Mouse (Mus musculus): ENCODE data around the gene Nat14. TPM values are rescaled to one million over a fixed set of nuclear protein-coding genes. Genes with fewer than 3 reads are reported as not detected.

The Nat14 gene
- polyA plus RNA-seq, 1 experiment from 2014 or later, result 15.1 TPM

DNA sequence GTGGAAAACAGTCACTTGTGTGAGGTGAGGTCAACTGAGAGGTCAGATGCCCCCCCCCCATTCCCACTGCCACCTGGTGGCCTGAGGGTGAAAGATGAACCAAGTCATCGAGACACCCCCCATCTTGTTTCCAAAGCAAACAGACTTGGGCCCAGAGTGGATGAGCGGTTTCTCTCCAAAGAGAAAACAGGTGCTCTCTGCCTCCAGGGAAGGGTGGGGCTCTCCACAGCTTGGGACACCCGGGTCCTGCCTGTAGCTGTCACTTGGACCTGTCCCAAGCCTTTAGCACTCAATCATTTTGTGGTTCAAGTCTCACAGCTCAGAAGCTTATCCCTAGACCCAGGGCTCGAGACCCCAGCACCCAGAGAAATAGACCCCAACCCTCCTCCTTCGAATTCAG, 41.7 kb downstream of the Nat14 start:
- no peak overlapping the region for H3K4me2 ChIP-seq (replicated peaks)
- no peak overlapping the region for H3K9ac ChIP-seq (replicated peaks)
- H3K27me3 ChIP-seq, result no peaks in the 10 kb centered on the region
- 79% methylated on average over 5 of the region's 5 CpGs for WGBS
- no peaks in the 10 kb centered on the region for H3K9me3 ChIP-seq
- ATAC-seq (ENCODE audit: low FRiP score, low read depth), result no peak
- H3K4me3 ChIP-seq, result no peak overlapping the region
- no peaks in the 10 kb centered on the region for H3K36me3 ChIP-seq
- H3K27ac ChIP-seq (replicated peaks), result no peak overlapping the region
- no peaks in the 10 kb centered on the region for H3K4me1 ChIP-seq

- H3K4me1 ChIP-seq, result no peaks in the 10 kb centered on the region
- 0 out of 2 replicates have a peak, but pooled peaks cover 3% of the 10 kb centered on the region for H3K27me3 ChIP-seq
- no peak within 1 kb of the TSS for H3K9ac ChIP-seq (replicated peaks)
- H3K4me3 ChIP-seq, result no peak within 1 kb of the TSS
- ATAC-seq (ENCODE audit: low FRiP score, low read depth), result peak; percentile 76; the same call in 1 of the 2 replicates
- H3K4me2 ChIP-seq (replicated peaks), result no peak within 1 kb of the TSS
- WGBS, result 5% methylated on average over 10 of the region's 10 CpGs
- H3K27ac ChIP-seq (replicated peaks), result no peak within 1 kb of the TSS
- H3K9me3 ChIP-seq, result no peaks in the 10 kb centered on the region
- H3K36me3 ChIP-seq, result no peaks in the 10 kb centered on the region
These were observed 42.4 kb downstream of the Nat14 start, which contains the start of gene Sbk2 for GRCm38 (mm10) chr7:4964272-4964671. Sbk2 (minus strand) TSS chr7:4964406.

- Histone ChIP-seq H3K9ac (replicated peaks) (no peak overlapping the region), H3K27me3 (0 out of 2 replicates have a peak, but pooled peaks cover 3% of the 10 kb centered on the region), H3K4me2 (replicated peaks) (no peak overlapping the region), H3K27ac (replicated peaks) (no peak overlapping the region), H3K36me3 (no peaks in the 10 kb centered on the region), H3K9me3 (no peaks in the 10 kb centered on the region), H3K4me1 (no peaks in the 10 kb centered on the region), H3K4me3 (no peak overlapping the region)
- ATAC-seq (ENCODE audit: low FRiP score, low read depth), result no peak
- WGBS, result 90% methylated on average over 5 of the region's 5 CpGs
These were observed 43.2 kb downstream of the Nat14 start for GRCm38 (mm10) chr7:4964988-4965387.

DNA sequence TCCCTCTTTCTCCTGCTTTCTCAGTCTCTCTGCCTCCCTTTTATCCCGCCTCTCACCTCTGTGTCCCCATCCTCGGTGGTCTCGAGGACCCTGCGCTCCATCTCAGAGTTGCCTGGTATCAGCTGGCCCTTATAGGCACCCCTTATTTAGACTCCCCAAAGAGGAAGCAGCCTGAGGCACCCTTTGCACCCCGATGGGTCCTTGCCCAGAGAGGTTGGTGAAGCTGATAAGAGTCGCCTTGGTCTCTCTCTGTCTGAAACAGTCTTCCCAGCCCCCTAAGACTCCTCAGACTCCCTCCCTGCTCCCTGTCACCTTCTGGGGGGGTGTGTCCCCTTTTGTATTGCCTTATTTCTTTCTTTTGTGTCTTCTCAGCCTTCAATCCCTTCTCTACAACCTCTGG, 49.2 kb downstream of the Nat14 start, which contains the start of gene Sbk3:
Sbk3 (minus strand) TSS at position 101 of the 400 bp plus-strand sequence.
- Histone ChIP-seq H3K4me2 (replicated peaks) (no peak within 1 kb of the TSS), H3K27ac (replicated peaks) (no peak within 1 kb of the TSS), H3K4me1 (0 out of 2 replicates have a peak, but pooled peaks cover 4% of the 10 kb centered on the region), H3K4me3 (no peak within 1 kb of the TSS), H3K27me3 (0 out of 2 replicates have a peak, but pooled peaks cover 3% of the 10 kb centered on the region), H3K9me3 (no peaks in the 10 kb centered on the region), H3K36me3 (no peaks in the 10 kb centered on the region), H3K9ac (replicated peaks) (no peak within 1 kb of the TSS; the same call in 1 of the 2 replicates)
- 44% methylated on average over 6 of the region's 6 CpGs for WGBS
- ATAC-seq (ENCODE audit: low FRiP score, low read depth), result no peak

GRCm38 (mm10) chr7:4971710-4972109, 49.9 kb downstream of the Nat14 start:
- Histone ChIP-seq H3K9ac (replicated peaks) (no peak overlapping the region), H3K4me3 (no peak overlapping the region), H3K27me3 (0 out of 2 replicates have a peak, but pooled peaks cover 3% of the 10 kb centered on the region), H3K4me2 (replicated peaks) (no peak overlapping the region), H3K4me1 (0 out of 2 replicates have a peak, but pooled peaks cover 4% of the 10 kb centered on the region), H3K36me3 (no peaks in the 10 kb centered on the region), H3K27ac (replicated peaks) (no peak overlapping the region), H3K9me3 (no peaks in the 10 kb centered on the region)
- 28% methylated on average over 7 of the region's 7 CpGs for WGBS
- ATAC-seq (ENCODE audit: low FRiP score, low read depth), result no peak

- H3K36me3 ChIP-seq, result no peaks in the 10 kb centered on the region
- 0 out of 2 replicates have a peak, but pooled peaks cover 3% of the 10 kb centered on the region for H3K27me3 ChIP-seq
- H3K9ac ChIP-seq (replicated peaks), result no peak overlapping the region
- H3K4me3 ChIP-seq, result no peak overlapping the region
- no peak for ATAC-seq (ENCODE audit: low FRiP score, low read depth)
- H3K4me1 ChIP-seq, result 0 out of 2 replicates have a peak, but pooled peaks cover 4% of the 10 kb centered on the region
- 82% methylated on average over 18 of the region's 18 CpGs for WGBS
- no peaks in the 10 kb centered on the region; the same call in 1 of the 2 replicates for H3K9me3 ChIP-seq
- H3K4me2 ChIP-seq (replicated peaks), result no peak overlapping the region
- H3K27ac ChIP-seq (replicated peaks), result no peak overlapping the region
These were observed 50.7 kb downstream of the Nat14 start for GRCm38 (mm10) chr7:4972321-4973047.

Other genes starting within 250 kb of the Nat14 start
- gene Hspbp1, start 237.0 kb upstream of the Nat14 start, polyA plus RNA-seq (2016; fragmentation: Nextera tagmentation; extraction: Ambion mirVana), result 111 and 113 TPM in 2 replicates
- 5.4 and 5.7 TPM in 2 replicates for gene Brsk1, start 231.4 kb upstream of the Nat14 start, polyA plus RNA-seq (2016; fragmentation: Nextera tagmentation; extraction: Ambion mirVana)
- 0.18 and 0.20 TPM in 2 replicates for gene Tmem150b, start 196.8 kb upstream of the Nat14 start, polyA plus RNA-seq (2016; fragmentation: Nextera tagmentation; extraction: Ambion mirVana)
- gene Kmt5c, start 181.9 kb upstream of the Nat14 start, polyA plus RNA-seq (2016; fragmentation: Nextera tagmentation; extraction: Ambion mirVana), result 89.3 and 91.6 TPM in 2 replicates
- 33.7 and 45.8 TPM in 2 replicates for gene Cox6b2, start 168.9 kb upstream of the Nat14 start, polyA plus RNA-seq (2016; fragmentation: Nextera tagmentation; extraction: Ambion mirVana)
- gene Fam71e2, start 150.7 kb upstream of the Nat14 start, polyA plus RNA-seq (2016; fragmentation: Nextera tagmentation; extraction: Ambion mirVana), result not detected in 2 replicates
- 0.36 and 0.38 TPM in 2 replicates for gene Il11, start 139.2 kb upstream of the Nat14 start, polyA plus RNA-seq (2016; fragmentation: Nextera tagmentation; extraction: Ambion mirVana)
- not detected in 2 replicates for gene Tmem190, start 139.1 kb upstream of the Nat14 start, polyA plus RNA-seq (2016; fragmentation: Nextera tagmentation; extraction: Ambion mirVana)
- 2.5 TPM in 2 replicates for gene Tmem238, start 132.4 kb upstream of the Nat14 start, polyA plus RNA-seq (2016; fragmentation: Nextera tagmentation; extraction: Ambion mirVana)
- 300 and 313 TPM in 2 replicates for gene Rpl28, start 129.2 kb upstream of the Nat14 start, polyA plus RNA-seq (2016; fragmentation: Nextera tagmentation; extraction: Ambion mirVana)
- 384 TPM in 2 replicates for gene Ube2s, start 109.4 kb upstream of the Nat14 start, polyA plus RNA-seq (2016; fragmentation: Nextera tagmentation; extraction: Ambion mirVana)
- 3.3 and 4.7 TPM in 2 replicates for gene Shisa7, start 77.3 kb upstream of the Nat14 start, polyA plus RNA-seq (2016; fragmentation: Nextera tagmentation; extraction: Ambion mirVana)
- 4.6 and 5.1 TPM in 2 replicates for gene Isoc2b, start 51.8 kb upstream of the Nat14 start, polyA plus RNA-seq (2016; fragmentation: Nextera tagmentation; extraction: Ambion mirVana)
- 0.68 and 0.80 TPM in 2 replicates for gene Isoc2a, start 44.9 kb upstream of the Nat14 start, polyA plus RNA-seq (2016; fragmentation: Nextera tagmentation; extraction: Ambion mirVana)
- gene Gm36210, start 15.5 kb upstream of the Nat14 start, polyA plus RNA-seq (2016; fragmentation: Nextera tagmentation; extraction: Ambion mirVana), result not detected in 2 replicates
- 4.7 and 4.9 TPM in 2 replicates for gene Zfp628, start 6.8 kb upstream of the Nat14 start, polyA plus RNA-seq (2016; fragmentation: Nextera tagmentation; extraction: Ambion mirVana)
- 1.6 and 2.0 TPM in 2 replicates for gene Ssc5d, start 3.8 kb downstream of the Nat14 start, polyA plus RNA-seq (2016; fragmentation: Nextera tagmentation; extraction: Ambion mirVana)
- gene Sbk2, start 42.4 kb downstream of the Nat14 start, polyA plus RNA-seq (2016; fragmentation: Nextera tagmentation; extraction: Ambion mirVana), result 0.18 TPM in 1 of 2 replicates, not detected in the other
- gene Sbk3, start 49.1 kb downstream of the Nat14 start, polyA plus RNA-seq (2016; fragmentation: Nextera tagmentation; extraction: Ambion mirVana), result 0.14 TPM in 1 of 2 replicates, not detected in the other
- 60.9 and 68.8 TPM in 2 replicates for gene Zfp579, start 74.1 kb downstream of the Nat14 start, polyA plus RNA-seq (2016; fragmentation: Nextera tagmentation; extraction: Ambion mirVana)
- 7.5 and 9.3 TPM in 2 replicates for gene Zfp524, start 92.4 kb downstream of the Nat14 start, polyA plus RNA-seq (2016; fragmentation: Nextera tagmentation; extraction: Ambion mirVana)
- gene Fiz1, start 92.7 kb downstream of the Nat14 start, polyA plus RNA-seq (2016; fragmentation: Nextera tagmentation; extraction: Ambion mirVana), result 69.0 and 73.4 TPM in 2 replicates
- gene Gm44973, start 93.5 kb downstream of the Nat14 start, polyA plus RNA-seq (2016; fragmentation: Nextera tagmentation; extraction: Ambion mirVana), result 0.25 TPM in 1 of 2 replicates, not detected in the other
- gene Zfp865, start 98.3 kb downstream of the Nat14 start, polyA plus RNA-seq (2016; fragmentation: Nextera tagmentation; extraction: Ambion mirVana), result 7.6 and 7.9 TPM in 2 replicates
- 11.1 and 15.6 TPM in 2 replicates for gene Ccdc106, start 98.5 kb downstream of the Nat14 start, polyA plus RNA-seq (2016; fragmentation: Nextera tagmentation; extraction: Ambion mirVana)
- not detected in 2 replicates for gene 4632433K11Rik, start 112.1 kb downstream of the Nat14 start, polyA plus RNA-seq (2016; fragmentation: Nextera tagmentation; extraction: Ambion mirVana)
- 5.4 and 5.8 TPM in 2 replicates for gene Zfp784, start 116.4 kb downstream of the Nat14 start, polyA plus RNA-seq (2016; fragmentation: Nextera tagmentation; extraction: Ambion mirVana)
- gene Zfp580, start 129.5 kb downstream of the Nat14 start, polyA plus RNA-seq (2016; fragmentation: Nextera tagmentation; extraction: Ambion mirVana), result 54.6 and 56.3 TPM in 2 replicates
- 148 and 160 TPM in 2 replicates for gene U2af2, start 140.1 kb downstream of the Nat14 start, polyA plus RNA-seq (2016; fragmentation: Nextera tagmentation; extraction: Ambion mirVana)
- gene Epn1, start 158.2 kb downstream of the Nat14 start, polyA plus RNA-seq (2016; fragmentation: Nextera tagmentation; extraction: Ambion mirVana), result 67.3 and 69.8 TPM in 2 replicates
- not detected in 2 replicates for gene Rfpl4, start 194.9 kb downstream of the Nat14 start, polyA plus RNA-seq (2016; fragmentation: Nextera tagmentation; extraction: Ambion mirVana)
- 0.41 and 0.46 TPM in 2 replicates for gene Rasl2-9, start 203.9 kb downstream of the Nat14 start, polyA plus RNA-seq (2016; fragmentation: Nextera tagmentation; extraction: Ambion mirVana)
- not detected in 2 replicates for gene Vmn1r55, start 227.6 kb downstream of the Nat14 start, polyA plus RNA-seq (2016; fragmentation: Nextera tagmentation; extraction: Ambion mirVana)

Measured in midbrain, embryonic 12.5 days (tissue).